Mouse (Mus musculus) thymus, postnatal 14 days (tissue): ENCODE data around the gene Tbc1d24.

Experiments used
- DNase-seq: peaks from one replicate; pipeline ENCODE4 v3.0.0; 2021

Gene Tbc1d24

DNA sequence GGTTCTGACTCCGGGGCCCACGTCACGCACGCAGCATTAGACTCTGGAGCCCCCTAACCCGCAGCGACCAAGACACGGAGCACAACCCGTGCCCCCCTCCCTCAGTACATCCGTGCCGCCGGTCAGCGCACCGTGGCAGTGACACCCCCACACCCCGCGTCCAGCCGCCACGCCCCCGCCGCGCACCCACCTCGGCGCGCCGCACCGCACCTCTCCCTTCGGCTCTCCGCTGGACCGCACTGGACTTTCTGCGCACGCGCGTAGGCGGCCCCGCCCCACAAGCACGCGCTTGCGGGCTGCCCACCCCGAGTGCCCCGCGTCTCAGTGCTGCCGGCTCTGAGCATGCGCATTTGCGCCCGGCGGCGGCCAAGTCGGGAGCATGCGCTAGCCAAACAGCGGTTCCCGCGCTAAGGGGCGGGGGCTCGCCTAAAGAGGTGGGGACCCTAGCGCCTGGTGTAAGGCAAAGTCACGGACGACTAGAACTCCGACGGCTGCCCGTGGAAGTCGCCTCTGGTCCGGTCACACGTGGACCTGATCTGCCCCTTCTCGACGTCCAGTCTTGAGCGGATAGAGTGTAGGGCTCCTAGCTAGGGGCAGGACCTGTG lies at the start of gene Tbc1d24:
Gene Tbc1d24, minus strand, starts transcription at position 279 of the 605 bp plus-strand sequence.
- DNase-seq: peak; percentile 90

DNA sequence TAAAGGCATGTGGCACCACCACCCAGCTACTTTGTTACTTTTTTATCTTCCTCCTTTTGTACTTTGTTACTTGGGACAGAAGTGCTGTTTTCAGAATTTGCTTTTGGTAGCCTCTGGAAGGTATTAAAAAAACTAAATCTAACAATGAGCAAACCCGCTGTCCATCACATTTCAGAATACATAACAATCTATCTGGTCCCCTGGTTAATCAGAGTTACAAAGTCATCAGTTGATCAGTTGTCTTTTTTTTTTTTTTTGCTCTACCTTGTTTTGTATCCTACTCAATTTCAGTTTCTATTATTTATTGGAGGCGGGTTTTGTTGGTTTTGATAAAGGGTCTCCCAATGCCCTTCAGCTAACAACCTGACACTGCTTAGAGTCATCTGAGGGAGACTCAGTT lies 47.0 kb upstream of the Tbc1d24 start:
- DNase-seq: no peak

DNA sequence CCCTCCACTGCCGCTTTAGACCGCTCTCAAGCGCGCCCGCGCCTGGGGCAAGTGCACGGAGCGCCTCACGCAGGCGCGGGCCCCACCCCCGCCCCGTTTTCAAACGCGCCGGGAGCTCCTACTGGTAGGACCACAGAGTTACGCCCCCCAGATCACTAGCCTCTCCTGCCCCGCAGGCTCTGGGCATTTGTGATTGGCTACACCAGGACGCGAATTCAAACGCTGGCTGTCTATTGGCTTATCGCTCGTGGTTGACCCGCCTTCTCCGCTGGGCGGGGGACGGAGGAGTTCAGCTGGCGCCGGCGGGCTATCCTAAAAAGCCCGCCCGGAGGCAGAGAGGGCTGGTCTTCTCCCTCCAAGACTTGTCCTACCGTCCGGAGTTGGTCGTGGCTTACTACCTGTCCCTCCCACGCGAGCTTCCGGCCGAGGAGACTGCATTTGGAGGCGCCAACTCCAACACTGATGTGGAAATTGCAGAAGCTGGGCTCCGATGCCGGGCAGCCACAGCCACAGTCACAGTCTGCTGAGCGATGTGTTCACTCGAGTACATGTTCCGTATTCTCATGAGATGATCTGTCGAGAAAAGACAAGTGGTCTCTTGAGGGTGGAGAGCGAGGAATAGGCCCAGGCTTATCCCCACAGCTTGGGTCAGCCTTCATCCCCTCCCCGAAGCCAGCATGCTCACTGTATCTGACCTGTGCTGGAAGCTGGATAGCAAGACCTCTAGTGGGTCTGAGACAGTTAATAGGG lies 46.1 kb upstream of the Tbc1d24 start, which contains the start of gene Ccnf:
Gene Ccnf, minus strand, starts transcription at position 165 of the 750 bp plus-strand sequence.
- peak; percentile 97 for DNase-seq

DNA sequence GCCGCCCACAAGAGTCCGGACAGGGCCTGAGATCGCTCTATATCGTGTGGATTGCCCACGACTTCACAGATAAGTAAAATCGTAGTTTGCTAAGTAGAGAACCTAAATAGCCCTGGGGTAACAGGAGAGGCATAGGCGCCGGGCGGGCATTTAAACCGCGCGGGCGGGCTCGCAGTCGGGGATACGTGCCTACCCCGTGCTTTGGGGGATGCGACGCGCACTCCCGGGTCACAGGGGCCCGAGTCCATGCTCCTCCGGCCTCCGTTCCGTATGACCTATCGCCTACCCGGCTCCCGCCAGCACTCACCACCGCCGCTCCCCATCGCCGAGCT lies 45.6 kb upstream of the Tbc1d24 start:
- no peak for DNase-seq

DNA sequence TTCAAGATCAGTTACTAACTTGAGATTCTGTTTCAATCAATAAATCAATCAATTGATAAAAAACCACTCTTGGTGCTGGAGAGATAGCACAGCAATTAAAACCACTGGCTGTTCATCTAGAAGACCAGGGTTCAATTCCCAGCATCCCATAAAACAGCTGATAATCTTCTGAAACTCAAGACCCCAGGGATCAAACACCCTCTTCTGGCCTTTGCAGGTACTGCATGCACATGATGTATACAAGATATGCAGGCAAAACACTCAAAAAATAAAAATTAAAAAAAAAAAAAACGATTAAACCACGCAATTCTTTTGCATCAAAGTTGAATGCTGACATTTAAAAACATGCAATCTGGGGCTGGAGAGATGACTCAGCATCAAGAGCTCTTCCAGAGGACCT lies 43.3 kb upstream of the Tbc1d24 start:
- DNase-seq: peak; percentile 40

DNA sequence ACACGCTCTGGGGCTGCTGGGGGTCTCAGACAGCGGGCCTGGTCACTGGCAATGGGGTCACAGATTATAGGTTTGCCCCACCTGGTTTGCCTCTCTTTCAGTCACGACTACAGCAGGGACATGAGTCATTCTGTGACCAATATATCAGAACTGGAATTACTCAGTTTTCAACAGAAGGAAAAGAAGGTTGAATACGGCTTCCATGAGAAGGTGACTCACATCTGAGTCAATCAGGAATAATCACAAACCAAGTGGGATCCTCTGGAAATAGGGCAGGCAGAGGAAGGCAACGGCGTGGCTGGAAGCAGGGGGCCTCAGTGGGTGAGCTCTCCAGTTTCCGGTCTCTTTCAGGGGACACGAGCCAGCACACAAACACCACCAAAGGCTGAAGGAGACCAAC lies 38.7 kb upstream of the Tbc1d24 start:
- no peak for DNase-seq

DNA sequence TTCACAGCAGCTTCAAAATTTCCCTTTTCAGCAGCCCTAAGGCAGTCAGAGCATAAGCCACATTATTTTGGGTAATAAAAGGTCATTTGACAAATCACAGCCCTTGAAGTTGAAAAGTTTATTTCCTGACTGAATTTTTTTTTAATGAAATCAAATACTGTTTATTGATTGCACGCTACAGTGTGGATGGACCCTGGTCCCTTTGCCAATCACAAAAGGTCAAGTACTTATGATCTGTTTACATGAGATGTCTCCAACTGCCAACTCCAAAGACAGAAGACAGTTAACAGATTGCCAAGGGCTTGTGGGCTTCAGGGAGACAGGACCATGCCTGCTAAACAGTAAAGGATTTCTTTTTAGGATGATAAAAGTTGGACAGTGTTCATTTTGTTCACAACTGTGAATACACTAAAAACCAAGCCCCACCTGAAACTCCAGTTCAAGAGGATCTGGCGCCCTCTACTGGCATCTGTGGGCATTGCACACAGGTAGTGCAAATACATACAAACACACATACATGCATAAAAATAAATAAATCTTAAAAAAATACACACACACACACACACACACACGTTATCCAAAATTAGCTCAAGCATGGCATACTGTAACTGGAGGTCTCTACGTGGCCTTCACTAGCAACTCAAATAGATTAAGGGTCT lies 38.1 kb upstream of the Tbc1d24 start:
- peak; percentile 66 for DNase-seq

DNA sequence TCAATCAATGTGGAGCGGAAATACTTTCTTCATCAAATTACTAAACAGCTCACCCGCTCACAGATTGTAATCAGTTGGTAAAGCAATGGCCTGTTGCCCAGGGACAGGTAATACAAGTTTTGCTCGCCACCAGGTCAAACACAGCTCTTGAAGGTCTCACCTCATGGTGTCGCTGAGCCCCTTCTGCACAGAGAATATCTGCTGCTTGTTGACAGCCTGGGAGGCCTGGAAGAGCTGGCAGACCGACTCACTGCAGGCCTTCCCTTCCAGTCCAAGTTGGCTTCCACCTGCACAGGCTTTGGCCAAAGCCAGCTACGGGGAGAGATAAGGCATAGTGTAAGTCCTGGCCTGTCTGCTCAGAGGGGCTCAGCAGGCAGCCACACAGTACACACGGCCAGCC lies 31.6 kb upstream of the Tbc1d24 start:
- DNase-seq: no peak

DNA sequence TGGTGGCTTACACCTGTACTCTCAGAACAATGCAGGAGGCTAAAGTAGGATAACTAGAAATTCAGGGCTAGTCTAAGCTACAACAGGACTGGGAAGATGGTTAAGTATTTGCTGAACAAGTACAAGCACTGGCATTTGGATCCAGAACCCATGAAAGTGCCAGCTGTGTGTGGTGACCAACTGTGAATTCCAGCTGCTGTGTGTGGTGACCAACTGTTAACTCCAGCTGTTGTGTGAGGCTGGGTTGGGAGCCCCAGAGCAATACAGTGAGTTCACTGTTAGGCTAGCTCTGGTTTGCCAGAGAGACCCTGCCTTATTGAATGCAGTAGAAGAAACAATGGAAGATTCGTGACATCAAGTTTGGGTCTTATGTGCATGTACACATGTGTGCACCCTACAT lies 31.1 kb upstream of the Tbc1d24 start:
- no peak for DNase-seq

DNA sequence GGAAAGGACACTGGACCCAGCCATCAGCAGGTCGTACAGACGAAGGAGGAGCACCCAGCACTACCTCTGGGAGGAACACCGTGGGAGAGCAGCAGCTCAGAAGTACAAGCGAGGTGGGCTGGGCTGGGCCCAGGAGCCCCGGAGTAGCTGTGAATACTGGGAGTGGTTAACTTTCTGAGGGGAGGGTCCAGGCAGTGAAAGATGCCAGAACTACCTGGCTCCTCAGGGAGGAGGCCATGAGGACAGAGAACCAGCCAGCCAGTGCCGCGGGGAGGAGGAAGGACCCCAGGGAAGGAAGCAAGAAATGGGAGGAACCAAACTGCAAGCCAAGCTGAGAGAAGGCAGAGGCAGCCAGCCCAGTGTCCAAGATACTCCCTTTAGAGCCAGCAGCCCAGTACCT lies 22.6 kb upstream of the Tbc1d24 start:
- no peak for DNase-seq

DNA sequence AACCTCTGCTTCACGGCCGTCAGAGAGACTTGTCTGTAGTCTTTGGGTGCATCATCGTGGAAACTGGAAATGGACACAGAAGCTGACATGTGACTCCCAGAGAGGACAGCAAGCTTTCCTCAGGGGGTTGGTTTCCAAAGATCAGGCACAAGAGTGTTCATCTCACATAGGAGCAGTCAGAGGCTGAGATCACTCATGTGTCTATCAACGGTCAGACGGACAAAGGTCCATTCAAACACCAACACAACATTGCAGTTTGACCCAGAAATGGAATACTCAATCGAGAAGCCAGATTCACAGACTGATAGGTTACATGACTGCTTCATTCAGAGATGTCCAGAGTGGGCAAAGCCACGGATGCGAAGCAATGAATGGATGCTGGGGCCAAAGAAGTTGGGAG lies 21.4 kb upstream of the Tbc1d24 start:
- no peak for DNase-seq

DNA sequence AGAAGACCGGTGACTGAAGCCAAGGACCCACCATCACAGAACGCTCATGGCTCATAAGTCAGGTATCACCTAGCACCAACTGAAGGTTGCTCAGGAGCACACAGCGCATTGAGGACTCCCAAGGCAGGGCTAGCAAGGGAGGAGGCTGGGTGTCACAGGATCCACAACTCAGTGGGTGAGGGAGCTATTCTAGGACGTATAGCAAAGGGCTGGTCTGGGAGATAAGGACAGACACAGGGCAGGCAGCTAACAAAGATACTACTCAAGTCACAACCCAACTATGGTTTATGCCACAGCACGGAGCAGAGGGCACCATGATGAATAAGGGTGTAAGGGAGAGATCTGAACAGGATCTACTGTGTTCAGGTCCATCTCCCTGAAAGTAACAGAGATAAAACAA lies 20.5 kb upstream of the Tbc1d24 start:
- no peak for DNase-seq

DNA sequence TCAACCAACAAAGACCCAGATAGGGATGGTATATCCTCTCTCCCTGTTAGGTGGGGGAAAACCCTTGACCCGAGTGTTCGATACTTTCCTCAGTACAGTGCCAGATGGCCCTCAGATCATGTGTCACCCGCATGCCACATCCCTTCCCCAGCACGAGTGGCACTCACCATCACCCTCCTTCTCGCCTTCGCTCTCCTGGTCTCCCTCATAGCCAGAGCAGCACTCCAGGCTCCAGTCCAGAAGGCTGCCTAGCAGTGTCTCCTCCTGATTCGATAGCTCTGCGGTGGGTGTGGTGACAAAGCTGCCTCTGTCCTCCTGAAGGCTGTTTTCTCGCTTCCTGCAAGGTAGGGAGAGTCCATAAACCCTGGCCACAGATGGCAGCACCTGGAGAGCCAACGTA lies 19.4 kb upstream of the Tbc1d24 start:
- DNase-seq: no peak

DNA sequence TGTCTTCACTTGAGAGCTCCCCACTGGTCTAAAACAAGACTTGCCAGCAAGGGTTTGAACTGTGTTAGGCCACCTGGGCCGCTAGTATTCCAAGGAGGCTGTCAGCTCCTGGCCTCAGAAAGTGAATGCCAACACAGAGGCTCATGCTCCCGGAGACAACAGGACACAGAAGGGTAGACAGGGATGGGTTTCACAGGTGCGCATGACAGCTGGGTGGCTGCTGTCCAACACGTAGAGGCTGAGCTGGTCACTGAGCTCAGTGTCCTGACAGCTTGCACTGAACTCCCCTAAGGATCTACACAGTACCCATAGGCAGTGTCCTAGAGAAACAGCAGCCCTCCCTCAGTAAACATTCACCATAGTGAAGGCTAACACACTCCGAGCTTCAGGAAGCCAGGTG lies 18.2 kb upstream of the Tbc1d24 start:
- no peak for DNase-seq

DNA sequence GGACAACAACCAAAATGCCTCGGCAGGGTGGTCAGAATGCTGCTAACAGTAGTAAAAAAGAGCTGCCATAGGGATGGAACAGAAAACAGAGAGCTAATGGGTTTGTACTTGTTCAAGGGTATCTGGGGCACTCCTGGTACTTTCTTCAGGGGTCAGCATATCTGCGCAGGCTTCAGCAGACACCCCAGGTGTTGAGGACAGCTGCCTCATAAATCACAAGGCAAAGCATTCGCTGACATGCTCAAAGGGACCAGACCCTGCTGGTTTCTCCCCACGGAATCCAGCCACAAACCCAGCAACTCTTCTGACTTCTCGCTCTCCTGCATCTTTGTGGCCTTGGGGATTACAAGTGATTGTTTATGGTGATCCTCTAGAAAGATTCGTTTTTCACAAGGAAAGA lies 17.3 kb upstream of the Tbc1d24 start:
- no peak for DNase-seq

DNA sequence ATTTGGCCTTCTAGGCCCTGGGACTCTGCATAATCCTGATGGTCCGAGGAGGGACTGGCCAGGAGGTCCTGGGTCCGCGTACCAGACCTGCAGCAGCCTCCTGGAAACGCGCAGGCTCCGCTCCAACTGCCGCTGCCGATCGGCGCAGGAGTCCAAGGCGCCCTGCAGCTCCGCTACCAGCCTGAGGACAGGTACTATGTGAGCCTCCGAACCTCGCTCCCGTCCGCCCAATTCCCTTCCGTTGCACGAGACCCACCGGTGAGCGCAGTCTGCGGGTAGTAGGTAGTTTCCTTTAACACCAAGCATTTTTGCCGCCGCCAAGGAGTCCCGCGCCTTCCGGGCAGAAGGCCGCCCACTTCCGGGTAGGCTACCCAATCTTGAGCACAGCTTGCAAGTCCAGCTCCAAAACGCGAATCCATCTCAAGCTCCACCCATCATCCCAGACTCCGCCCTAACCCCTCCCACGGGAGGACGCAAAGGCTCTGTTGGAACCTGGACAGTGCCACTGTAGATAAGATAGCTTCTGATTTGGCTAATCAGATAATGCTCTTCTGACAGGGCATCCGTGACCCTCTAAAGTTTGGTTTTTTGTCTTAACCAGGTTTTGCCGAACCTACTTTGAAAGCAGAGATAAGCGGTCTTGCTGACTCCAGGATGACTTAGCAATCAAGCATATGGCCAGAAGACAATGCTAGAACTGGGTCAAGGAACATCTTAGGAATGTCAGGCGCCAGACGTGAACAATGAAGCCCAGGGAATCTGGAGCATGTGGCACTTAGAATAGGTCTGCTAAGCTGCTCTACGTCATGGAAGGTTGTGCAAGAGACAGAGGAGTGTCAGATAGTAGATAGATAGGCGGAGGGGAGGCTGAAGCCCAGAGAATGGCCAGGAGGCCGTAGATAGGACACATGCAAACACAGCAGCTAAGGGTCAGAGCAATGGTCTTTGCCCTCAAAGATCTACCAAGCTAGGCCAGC lies 15.4 kb upstream of the Tbc1d24 start, which contains the start of gene Tedc2:
Gene Tedc2, minus strand, starts transcription at position 417 of the 977 bp plus-strand sequence.
- DNase-seq: peak; percentile 92

DNA sequence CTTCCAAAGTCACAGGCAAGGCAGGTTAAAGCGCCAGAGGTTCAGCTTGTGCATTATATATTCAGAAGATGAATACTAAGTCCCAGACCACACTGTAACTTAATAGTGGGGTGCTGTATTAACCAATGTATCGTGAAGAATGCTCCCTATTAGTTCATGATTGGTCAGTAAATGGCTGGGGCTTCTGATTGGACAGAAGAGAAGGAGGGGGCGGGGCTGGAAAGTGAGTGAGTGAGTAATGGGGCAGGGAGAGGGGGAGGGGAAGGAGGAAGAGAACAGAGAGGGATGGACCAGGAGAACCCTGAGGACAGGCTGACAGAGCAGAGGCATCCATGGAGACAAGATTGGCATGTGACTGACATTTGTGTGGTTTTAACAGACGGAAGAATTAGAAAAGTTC lies 11.5 kb upstream of the Tbc1d24 start:
- DNase-seq: no peak

DNA sequence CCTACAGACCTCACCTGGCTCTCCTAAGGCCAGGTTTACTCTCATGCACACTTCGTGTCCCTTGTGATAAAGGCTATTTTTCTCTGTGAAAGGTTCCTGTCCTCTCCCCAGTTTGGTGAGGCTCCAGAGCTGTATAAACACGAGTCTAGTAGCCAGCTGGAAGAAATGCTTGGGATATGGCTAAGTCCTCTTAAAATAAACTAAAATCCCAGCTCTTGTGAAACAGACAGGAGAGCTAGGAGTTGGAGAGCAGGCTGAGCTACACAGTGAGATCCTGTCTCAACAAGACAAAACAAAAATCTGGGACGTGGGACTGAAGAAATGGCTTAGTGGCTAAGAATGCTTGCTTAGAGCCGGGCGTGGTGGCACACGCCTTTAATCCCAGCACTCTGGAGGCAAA lies 7.8 kb upstream of the Tbc1d24 start:
- DNase-seq: no peak

DNA sequence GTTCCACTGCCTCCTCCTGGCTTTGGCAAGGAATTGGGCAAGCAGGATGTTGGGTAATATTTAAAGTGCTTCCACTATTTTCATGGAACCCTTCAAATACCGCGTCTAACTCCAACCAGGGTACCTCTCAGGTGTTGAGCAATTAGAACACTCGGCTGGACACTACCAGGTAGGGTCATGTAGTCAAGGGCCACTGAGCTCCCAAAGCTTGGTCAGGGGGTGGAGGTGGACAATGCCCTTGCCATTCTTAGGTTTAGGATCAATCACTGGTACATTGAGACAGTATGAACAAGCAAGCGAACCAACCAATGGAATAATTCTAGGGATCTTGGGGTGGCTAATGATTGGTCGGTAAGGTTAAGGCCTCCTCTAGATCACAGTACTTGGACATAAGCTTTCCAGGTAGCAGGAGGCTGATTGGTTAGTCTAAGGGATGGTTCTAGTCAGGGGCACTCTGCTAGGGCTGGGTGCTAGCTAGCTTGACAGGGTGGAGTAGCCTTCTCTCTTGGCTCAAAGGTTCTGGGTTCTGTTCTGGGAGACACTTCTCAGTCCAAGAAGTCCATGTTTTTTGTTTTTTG lies 7.2 kb upstream of the Tbc1d24 start:
- DNase-seq: no peak

DNA sequence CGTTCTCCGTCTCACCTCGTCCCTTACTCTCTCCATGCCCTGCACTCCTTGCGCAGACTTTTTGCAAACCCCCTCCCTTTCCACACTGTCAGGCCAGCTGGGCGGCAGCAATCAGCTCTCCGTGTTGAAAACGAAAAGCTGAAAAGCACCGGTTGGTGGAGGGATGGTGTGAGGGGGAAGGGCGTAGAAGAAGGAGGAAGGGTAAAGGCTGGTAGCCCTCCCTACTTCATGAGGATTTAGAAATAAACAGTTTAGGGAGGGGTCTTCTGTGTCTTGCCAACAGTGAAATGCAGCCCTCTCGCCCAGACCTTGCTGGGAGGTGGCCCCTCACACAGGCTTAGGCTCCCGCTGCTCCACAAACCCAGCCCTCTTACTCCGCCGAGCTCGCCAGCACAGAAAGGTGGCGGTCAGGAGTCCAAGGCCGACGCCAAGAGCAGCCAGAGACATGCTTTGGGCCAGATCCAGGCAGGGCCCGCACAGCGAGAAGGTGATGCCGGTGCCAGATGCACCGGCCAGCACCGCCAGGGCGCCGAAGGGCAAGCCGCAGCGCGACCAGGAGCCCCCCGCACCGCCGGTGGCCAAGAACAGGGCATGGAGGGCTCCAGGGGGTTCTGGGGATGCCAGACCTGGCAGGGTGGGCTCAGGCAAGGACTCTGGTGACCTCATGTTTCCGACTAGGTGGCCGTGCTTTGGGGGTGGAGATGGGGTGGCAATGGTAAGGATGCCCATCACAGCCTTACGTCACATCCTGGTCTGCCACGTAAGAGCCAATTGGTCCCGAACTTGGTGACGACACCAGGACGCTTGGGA lies 6.5 kb upstream of the Tbc1d24 start:
- DNase-seq: no peak

DNA sequence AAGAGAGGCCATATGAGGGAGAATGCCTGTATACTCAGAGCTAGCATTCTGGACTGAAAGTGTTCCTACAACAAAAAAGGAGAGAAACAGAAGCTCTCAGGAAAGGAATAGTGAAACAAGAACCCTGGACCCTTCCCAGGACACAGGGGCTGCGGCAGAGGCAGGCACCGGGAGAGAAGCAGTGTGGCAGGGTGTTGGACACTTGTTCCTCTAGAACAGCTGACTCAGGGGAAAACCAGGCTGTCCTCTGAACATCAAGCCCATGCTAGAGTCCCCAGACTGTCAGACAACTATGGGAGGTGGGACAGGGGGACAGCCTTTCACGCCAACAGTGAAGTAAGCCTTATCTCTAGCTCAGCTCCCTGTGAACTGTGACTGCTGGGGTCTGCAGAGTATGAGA lies 5.2 kb upstream of the Tbc1d24 start:
- no peak for DNase-seq

DNA sequence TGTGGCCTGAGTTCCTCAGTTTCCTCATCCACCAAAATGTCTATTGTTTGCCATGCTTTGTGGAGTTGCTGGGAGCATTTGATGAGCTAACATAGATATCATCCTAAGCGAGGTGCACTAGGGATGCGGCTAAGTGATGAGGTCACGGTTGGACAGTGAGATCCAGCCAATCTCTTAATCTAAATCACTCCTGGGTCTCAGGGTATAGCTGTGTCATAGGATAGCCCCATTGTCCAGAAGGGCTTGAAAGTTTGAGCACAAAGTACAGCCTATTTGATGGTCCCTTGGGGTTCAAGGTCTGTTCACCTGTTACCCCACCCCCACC lies 4.5 kb upstream of the Tbc1d24 start:
- DNase-seq: no peak
